Mouse (Mus musculus) embryonic facial prominence, embryonic 14.5 days (tissue): ENCODE data around the gene Tmprss13. TPM values are rescaled to one million over a fixed set of nuclear protein-coding genes. Genes with fewer than 3 reads are reported as not detected.

Experiments used
- ATAC-seq: fragments of 200-750 bp; cut with Nextera tagmentation; 2 replicates; pipeline ENCODE4 v1.8.0; 2017; ENCODE audit warnings: low read depth, moderate number of reproducible peaks, moderate TSS enrichment
- DNase-seq: peaks from one replicate; pipeline ENCODE4 v3.0.0-alpha.2; 2015; ENCODE audit warnings: low spot score
- H3K27ac ChIP-seq: fragments of 300-500 bp; sonication (generic); replicated peaks from 2 replicates; pipeline ENCODE4 v1.5.1; 2014; ENCODE audit warnings: low read depth, mild to moderate bottlenecking, low read length, moderate library complexity
- H3K27me3 ChIP-seq: fragments of 300-500 bp; sonication (generic); replicated peaks from 2 replicates; pipeline ENCODE4 v1.6.1; 2014; ENCODE audit warnings: low read length; ENCODE audit not compliant: control insufficient read depth, insufficient read depth
- H3K36me3 ChIP-seq: fragments of 300-500 bp; sonication (generic); 2 replicates; pipeline ENCODE4 v1.6.1; 2014; ENCODE audit warnings: low read length, mixed read lengths; ENCODE audit not compliant: control insufficient read depth, insufficient read depth
- H3K4me1 ChIP-seq: fragments of 300-500 bp; sonication (generic); 2 replicates; pipeline ENCODE4 v1.6.1; 2014; ENCODE audit warnings: antibody characterized with exemption, low read length; ENCODE audit not compliant: control insufficient read depth, insufficient read depth
- H3K4me2 ChIP-seq: fragments of 300-500 bp; sonication (generic); 2 replicates; pipeline ENCODE4 v1.6.1; 2014; ENCODE audit warnings: low read depth, mild to moderate bottlenecking, low read length, moderate library complexity, mixed read lengths
- H3K4me3 ChIP-seq: fragments of 300-500 bp; sonication (generic); 2 replicates; pipeline ENCODE4 v1.5.1; 2014; ENCODE audit warnings: low read depth, mild to moderate bottlenecking, low read length
- H3K9ac ChIP-seq: fragments of 300-500 bp; sonication (generic); 2 replicates; pipeline ENCODE4 v1.6.1; 2014; ENCODE audit warnings: low read depth, mild to moderate bottlenecking, low read length, moderate library complexity, mixed read lengths
- H3K9me3 ChIP-seq: fragments of 300-500 bp; sonication (generic); 2 replicates; pipeline ENCODE4 v1.6.1; 2016; ENCODE audit warnings: low read length; ENCODE audit not compliant: control insufficient read depth
- WGBS: fragments of 180-500 bp; shearing (Covaris S2); extraction: QIAGEN DNeasy Blood & Tissue Kit; methylation state at CpG from one replicate; pipeline ENCODE4 v1.1.7; 2014; 5-methylcytosine and 5-hydroxymethylcytosine counted together
- polyA plus RNA-seq: library from polyadenylated mRNA; unstranded; fragments of >200 nt; fragmentation: Nextera tagmentation; extraction: Ambion mirVana; gene quantifications from 2 replicates; pipeline ENCODE4 v1.2.1, GENCODE M21; 2014

Tmprss13 gene
- polyA plus RNA-seq, 1 experiment from 2014 or later, result 3.3 TPM

DNA sequence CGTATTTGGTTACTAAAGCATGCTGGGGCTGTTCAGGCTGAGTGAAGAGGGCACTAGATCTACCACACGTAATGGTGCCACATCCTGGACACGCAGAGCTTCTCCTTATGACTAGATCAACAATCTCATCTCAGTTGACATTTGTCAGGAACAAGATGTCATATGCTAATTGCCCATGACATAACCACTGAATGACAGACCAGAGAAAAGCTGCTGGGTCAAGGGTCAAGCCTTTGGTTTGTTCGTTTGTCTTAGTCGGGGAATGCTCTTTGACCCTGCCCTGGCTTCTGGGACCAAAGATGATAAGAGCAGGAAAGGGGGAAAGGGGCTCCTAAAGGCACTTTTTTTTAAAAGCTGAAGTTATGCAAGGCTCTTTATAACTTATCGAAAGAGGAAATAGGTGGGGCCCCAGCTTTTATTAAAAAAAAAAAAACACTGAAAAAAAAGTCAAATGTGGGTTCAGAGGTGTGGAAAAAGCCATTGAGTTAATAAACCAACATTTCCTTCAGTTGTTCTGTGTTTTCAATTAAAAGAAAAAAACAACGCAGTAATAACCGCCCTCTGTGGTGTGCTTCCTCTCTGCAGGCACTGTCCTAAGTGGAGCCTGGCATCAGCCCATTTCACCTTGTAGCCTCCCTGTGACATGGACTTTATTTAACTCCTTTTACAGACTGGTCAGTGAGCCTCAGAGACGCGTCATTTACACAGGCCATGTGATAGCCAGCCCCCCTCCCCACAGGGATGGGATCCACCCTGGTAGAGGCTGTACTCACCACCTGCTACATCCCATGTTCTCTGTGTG, 24.5 kb upstream of the Tmprss13 start:
- H3K9me3 ChIP-seq, result no peaks in the 10 kb centered on the region
- 42% methylated on average over 10 of the region's 10 CpGs for WGBS

DNA sequence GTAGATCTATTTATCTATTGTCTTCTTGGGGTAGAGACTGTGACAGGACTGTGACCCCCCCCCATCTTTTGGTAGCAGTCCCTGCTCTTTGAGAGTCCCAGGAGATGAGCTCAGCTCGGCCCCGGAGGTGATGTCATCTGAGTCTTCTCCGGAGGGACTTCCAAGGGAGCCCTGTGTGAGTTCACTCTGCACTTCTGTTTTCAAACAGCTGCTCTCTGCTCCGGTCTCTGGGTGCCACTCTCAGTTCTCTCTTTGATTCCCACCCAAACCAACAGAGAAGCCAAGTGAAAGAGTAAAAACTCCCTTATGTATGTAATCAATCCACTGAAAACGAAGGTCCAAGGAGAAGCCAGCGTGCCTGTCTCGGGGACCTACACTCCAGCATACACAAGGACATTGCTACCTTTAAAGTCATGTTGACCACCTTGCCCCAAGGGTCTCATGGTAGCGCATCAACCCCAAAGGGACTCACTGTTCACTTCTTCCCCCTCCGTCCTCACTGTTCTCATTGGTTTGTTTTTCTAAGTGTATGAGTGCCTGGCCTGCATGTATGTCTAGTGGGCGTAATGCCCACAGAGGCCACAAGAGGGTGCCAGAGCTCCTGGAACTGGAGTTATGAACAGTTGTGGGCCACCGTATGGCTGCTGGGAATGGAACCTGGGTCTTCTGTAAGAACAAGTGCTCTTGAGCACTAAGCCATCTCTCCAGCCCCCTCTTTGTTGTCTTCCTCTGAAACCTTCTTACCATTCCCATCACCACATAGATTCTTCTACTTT, 19.5 kb upstream of the Tmprss13 start:
- H3K4me2 ChIP-seq, result no peak overlapping the region
- no peak overlapping the region for H3K4me3 ChIP-seq
- no peak overlapping the region for H3K9ac ChIP-seq
- H3K9me3 ChIP-seq, result 0 out of 2 replicates have a peak, but pooled peaks cover 4% of the 10 kb centered on the region
- no peak overlapping the region for H3K27ac ChIP-seq
- no peaks in the 10 kb centered on the region for H3K27me3 ChIP-seq
- 74% methylated on average over 11 of the region's 11 CpGs for WGBS
- DNase-seq (no peak), ATAC-seq (no peak)
- H3K36me3 ChIP-seq, result no peaks in the 10 kb centered on the region
- no peaks in the 10 kb centered on the region for H3K4me1 ChIP-seq

More for the DNA sequence above, 24.5 kb upstream of the Tmprss13 start:
- Histone ChIP-seq H3K27ac (no peak overlapping the region), H3K4me1 (no peaks in the 10 kb centered on the region), H3K9ac (no peak overlapping the region), H3K36me3 (no peaks in the 10 kb centered on the region), H3K27me3 (no peaks in the 10 kb centered on the region), H3K4me2 (no peak overlapping the region), H3K4me3 (no peak overlapping the region)
- no peak for ATAC-seq
- no peak for DNase-seq

DNA sequence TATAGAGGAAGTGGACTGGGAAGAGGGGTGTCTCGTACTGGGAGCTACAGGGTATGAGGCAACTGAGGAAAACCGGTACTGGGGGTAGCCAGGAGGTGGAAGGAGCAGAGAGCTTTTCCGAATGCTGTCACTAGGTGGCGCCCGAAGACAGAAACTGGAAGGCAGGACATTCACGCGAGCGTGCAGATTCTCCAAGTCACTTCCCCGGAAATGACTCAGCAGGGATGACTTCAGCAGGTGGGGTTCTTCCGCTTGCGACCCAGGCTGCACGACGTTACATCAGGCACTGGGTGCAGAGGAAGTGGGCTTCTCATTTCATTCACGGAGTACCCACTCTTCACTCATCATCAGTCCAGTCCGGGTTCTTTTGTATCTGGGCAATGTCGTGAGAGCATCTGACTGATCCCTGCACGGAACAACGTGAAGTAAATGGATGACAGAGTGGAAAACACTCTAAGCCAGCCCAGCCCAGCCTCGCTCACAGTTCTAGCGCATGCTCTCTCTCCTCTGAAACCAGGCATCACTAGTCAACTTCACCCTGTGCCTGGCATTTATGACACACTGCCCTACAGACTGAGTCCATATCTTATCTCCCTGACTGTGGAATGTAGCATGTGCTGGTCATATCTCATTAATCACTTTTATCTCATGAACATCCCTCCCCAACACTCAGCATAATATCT, 18.3 kb upstream of the Tmprss13 start:
- no peaks in the 10 kb centered on the region for H3K36me3 ChIP-seq
- 0 out of 2 replicates have a peak, but pooled peaks cover 4% of the 10 kb centered on the region for H3K9me3 ChIP-seq
- DNase-seq (peak; percentile 96), ATAC-seq (peak; percentile 90)
- WGBS, result 13% methylated on average over 20 of the region's 20 CpGs
- H3K4me2 ChIP-seq, result peak overlapping the region; percentile 55
- no peaks in the 10 kb centered on the region for H3K27me3 ChIP-seq
- H3K27ac ChIP-seq, result no peak overlapping the region
- no peaks in the 10 kb centered on the region for H3K4me1 ChIP-seq
- H3K9ac ChIP-seq, result 0 out of 2 replicates have a peak overlapping the region, but pooled peaks have one; percentile 37
- peak overlapping the region; percentile 24 for H3K4me3 ChIP-seq

DNA sequence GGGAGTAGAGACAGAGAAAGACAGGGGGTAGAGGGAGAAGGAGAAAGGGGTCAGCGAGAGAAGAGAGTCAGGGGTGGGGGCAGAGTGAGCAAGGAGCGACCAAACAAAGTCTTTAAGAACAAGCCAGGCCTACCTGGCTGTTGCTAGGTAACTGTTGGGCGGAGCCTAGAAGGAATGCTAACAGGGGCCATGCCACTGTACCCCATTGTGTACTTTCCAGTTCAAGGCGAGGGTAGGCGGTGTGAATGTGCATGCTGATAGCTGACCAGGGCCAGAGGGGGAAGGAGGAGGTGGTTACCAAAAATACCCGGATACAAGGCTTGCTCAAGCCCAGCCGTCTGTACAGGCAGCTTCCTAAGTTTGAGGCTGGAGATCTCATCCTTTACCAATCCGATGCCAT, 17.1 kb upstream of the Tmprss13 start:
- Histone ChIP-seq H3K4me1 (no peaks in the 10 kb centered on the region), H3K4me3 (no peak overlapping the region), H3K9ac (no peak overlapping the region), H3K27ac (no peak overlapping the region), H3K27me3 (no peaks in the 10 kb centered on the region), H3K4me2 (no peak overlapping the region), H3K9me3 (0 out of 2 replicates have a peak, but pooled peaks cover 4% of the 10 kb centered on the region), H3K36me3 (no peaks in the 10 kb centered on the region)
- WGBS, result 89% methylated on average over 8 of the region's 8 CpGs
- DNase-seq, result no peak
- ATAC-seq, result no peak

DNA sequence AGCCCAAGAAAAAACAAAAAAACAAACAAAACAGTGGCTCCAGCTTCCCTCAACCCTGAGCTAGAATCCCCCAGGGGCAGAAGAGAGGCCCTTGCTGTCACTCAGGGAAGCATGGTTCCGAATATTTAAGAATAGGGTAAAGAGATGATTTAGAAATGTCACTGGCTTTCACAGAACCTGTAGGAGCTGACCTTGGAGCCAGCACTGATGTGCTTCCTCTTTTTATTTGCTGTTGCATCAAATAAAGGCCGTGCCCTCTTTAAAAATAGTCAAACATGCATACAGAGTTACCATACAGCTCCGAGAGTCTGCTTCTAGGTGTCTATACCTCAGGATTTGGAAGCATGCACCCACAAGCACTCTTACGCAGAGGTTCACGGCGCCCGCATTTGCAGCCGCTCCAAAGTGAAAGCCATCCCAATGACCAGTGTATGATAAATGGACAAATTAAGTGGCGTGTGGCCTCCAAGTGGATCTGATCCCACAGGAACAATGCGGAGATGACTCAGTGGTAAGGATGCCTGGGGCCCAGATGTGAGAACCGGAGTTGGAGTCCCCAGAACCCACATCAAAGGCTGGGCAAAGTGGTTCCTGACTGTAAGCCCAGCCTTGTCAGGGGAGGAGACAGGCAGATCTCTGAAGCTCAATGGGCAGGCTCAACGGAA, 12.0 kb upstream of the Tmprss13 start:
- WGBS, result 72% methylated on average over 12 of the region's 12 CpGs
- H3K4me2 ChIP-seq, result no peak overlapping the region
- DNase-seq (peak; percentile 5), ATAC-seq (no peak)
- H3K4me3 ChIP-seq, result no peak overlapping the region
- no peaks in the 10 kb centered on the region for H3K9me3 ChIP-seq
- H3K36me3 ChIP-seq, result no peaks in the 10 kb centered on the region
- no peaks in the 10 kb centered on the region for H3K4me1 ChIP-seq
- H3K27me3 ChIP-seq, result no peaks in the 10 kb centered on the region
- H3K27ac ChIP-seq, result no peak overlapping the region
- no peak overlapping the region for H3K9ac ChIP-seq

DNA sequence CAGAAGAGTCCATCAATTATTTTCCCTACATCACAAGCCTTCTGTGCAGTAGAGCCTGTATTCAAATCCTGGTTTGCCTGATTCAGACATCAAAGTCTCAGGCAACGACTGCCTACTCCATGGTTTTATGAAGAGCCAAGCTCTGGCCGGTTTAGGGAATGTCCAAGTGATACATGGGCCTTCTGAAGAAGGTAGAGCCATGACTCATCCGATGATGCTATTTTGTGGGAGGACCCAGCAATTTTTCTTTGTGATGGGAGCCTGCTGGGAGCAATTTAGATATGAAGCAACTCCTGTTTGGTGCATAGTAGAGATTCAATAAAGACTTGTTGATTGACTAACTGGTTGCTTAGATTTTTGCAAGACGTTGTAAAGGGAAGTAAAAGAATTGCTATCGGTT, 10.4 kb upstream of the Tmprss13 start:
- no peaks in the 10 kb centered on the region for H3K9me3 ChIP-seq
- H3K4me2 ChIP-seq, result no peak overlapping the region
- no peaks in the 10 kb centered on the region for H3K27me3 ChIP-seq
- DNase-seq (no peak), ATAC-seq (no peak)
- H3K9ac ChIP-seq, result no peak overlapping the region
- no peak overlapping the region for H3K27ac ChIP-seq
- no peaks in the 10 kb centered on the region for H3K36me3 ChIP-seq
- no peak overlapping the region for H3K4me3 ChIP-seq
- H3K4me1 ChIP-seq, result no peaks in the 10 kb centered on the region
- WGBS, result 83% methylated on average over 5 of the region's 5 CpGs

DNA sequence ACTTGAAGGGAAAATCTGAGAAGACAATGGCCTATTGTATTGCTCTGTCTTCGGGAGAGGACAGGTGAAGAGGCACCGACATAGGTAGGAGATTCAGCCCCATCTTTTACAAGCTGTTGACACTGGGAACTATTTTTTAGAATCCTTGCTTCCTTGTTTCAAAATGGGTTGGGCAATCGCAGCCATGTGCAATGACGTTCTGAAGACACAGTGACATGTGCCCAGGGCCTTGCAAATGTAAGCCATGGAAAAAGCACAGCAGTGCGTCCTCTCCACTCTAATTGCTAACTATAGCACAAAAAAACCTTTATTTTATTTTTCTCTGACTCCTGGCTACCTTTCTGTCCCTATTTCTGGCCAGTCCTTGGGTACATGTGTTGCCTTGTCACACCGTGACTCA, 7.0 kb upstream of the Tmprss13 start:
- no peak for ATAC-seq
- WGBS, result 77% methylated on average over 6 of the region's 6 CpGs
- DNase-seq, result no peak
- Histone ChIP-seq H3K9ac (no peak overlapping the region), H3K27ac (no peak overlapping the region), H3K4me3 (no peak overlapping the region), H3K9me3 (no peaks in the 10 kb centered on the region), H3K4me1 (no peaks in the 10 kb centered on the region), H3K4me2 (no peak overlapping the region), H3K36me3 (no peaks in the 10 kb centered on the region), H3K27me3 (no peaks in the 10 kb centered on the region)

DNA sequence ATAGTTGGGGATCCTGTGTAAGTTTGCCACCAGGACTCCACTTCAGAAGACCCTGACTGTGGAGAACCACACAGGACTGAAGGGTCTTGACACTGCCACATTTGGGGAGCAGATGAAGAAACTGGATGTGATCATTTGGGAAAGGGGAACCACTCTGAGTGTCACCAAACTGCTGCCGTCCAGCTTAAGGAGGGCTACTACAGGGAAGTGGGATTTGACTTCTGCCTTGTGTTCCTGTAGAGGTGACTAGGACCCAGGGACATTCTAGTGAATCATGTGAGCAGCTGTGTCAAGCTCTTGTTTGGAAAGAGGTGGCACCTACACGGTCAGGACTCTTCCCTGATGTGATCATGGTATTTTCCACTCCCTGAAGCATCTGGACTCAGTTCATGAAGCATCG, 5.0 kb upstream of the Tmprss13 start:
- Histone ChIP-seq H3K36me3 (no peaks in the 10 kb centered on the region), H3K9ac (no peak overlapping the region), H3K4me1 (peaks cover 5% of the 10 kb centered on the region; the same call in 1 of the 2 replicates), H3K27me3 (peaks cover 4% of the 10 kb centered on the region; the same call in 1 of the 2 replicates), H3K9me3 (no peaks in the 10 kb centered on the region), H3K4me3 (no peak overlapping the region), H3K27ac (no peak overlapping the region), H3K4me2 (no peak overlapping the region)
- DNase-seq (no peak), ATAC-seq (no peak)
- 71% methylated on average over 3 of the region's 3 CpGs for WGBS
